Mouse (Mus musculus): ENCODE measurements around the gene Mospd3.

DNA sequence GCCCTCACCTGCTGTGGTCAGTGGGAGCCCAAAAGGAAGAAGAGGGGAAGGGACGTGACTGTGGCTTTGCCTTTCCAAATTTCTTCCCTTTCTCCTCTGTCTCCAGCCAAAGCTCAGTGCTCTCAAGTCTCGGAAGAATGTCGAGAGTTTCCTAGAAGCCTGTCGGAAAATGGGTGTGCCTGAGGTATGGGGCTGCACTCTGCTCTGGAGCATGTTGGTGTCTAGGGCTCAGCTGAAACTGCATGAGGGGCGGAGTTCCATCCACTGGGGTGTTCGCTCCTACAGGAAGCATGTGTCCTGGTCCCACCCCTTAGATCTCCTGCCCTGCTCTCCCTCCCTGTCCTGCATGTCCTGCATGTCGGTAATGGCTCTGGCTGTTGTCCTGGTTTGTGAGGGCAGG, 38.6 kb upstream of the Mospd3 start:
- TF ChIP-seq GATA1 (IDR thresholded peaks at IDR 0.05; ENCODE audit: borderline replicate concordance, low read length) (no peak), FLI1 (IDR thresholded peaks at IDR 0.05; ENCODE audit: low read length) (no peak)
